Mouse (Mus musculus): Measurements from ENCODE around the gene Apaf1.

Gene Apaf1

DNA sequence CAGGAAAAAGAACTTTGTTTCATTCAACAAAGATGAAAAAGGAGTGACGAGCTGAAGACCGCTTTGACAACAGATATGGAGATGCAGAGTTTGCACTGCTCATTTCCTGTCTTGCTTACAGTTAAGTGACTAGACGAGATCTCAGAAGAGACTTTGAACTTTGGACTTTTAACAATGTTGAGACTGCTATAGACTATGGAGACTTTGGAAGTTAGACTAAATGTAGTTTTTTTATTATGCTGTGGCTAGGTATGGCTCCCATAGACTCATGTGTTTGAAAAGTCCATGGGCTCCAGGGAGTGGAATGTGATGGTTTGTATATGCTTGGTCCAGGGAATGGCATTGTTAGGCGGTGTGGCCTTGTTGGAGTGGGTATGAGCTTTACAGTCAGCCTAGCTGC is 100.8 kb downstream of the Apaf1 start:
- DNase-seq (ENCODE audit: low read depth, low spot score) = no peak

- no peak for DNase-seq (ENCODE audit: low read depth, low spot score)
These were observed 108.1 kb downstream of the Apaf1 start for GRCm38 (mm10) chr10:90974491-90974890.

DNA sequence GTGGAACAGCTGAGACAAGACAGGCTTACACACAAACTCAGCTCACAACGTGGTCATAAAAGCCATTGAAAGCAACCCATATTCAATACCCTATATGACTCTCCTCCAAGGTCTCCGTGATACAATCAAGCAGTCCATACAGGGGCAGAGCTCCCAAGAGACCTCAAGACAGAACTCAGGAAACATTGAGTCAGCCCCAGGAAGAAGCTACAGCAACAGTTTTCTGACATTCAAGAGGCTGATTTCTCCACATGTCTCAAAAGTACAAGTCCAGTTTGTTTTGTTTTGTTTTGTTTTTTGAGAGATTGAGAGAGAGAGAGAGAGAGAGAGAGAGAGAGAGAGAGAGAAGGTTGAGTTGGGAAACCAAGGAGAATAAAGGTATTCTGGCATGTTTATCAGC is 108.5 kb downstream of the Apaf1 start:
- no peak for DNase-seq (ENCODE audit: low read depth, low spot score)

GRCm38 (mm10) chr10:90970560-90970959 is 112.0 kb downstream of the Apaf1 start:
- no peak for DNase-seq (ENCODE audit: low read depth, low spot score)

GRCm38 (mm10) chr10:90969355-90970174 is 113.0 kb downstream of the Apaf1 start:
- no peak for DNase-seq (ENCODE audit: low read depth, low spot score)

DNA sequence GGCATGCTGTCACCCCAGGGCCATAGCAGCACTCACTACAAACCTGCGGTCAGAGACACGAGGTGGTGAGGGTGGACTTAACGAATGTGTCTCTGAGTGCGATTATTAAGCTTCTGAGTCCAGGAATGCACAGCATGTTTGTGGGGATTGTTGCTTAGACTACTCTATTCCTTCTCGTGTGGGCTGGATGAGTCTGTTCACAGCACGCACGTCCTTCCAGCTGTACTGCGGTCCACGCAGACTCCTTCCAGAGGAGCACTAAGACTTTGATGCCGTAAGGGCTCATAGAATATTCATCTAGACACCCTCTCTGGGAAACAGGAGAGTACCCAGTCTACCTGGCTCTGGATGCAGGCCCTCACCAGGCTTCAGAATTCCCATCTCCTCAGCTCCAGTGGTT is 114.3 kb downstream of the Apaf1 start:
- no peak for DNase-seq (ENCODE audit: low read depth, low spot score)

GRCm38 (mm10) chr10:90966821-90967220 is 115.7 kb downstream of the Apaf1 start:
- no peak for DNase-seq (ENCODE audit: low read depth, low spot score)

GRCm38 (mm10) chr10:90965671-90966315 is 116.8 kb downstream of the Apaf1 start:
- no peak for DNase-seq (ENCODE audit: low read depth, low spot score)

DNA sequence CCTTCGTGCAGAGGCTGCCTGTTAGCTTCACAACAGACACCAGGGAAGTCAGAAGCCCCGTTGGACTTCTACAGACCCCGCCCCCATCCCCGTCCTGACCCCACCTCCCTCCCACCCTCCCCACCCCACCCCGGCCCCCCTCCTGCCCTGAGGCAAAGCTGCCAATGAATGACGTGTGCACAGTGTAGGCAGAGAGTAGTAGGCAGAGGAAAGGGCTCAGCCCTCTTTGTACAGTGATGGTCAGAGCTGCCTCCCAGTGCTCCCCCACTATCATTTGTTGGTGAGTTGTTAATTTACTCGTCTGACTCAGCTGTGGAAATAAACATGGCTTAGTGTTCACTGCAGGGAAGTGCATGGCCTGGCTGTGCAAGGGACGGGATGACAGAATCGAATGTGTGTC is 118.1 kb downstream of the Apaf1 start:
- no peak for DNase-seq (ENCODE audit: low read depth, low spot score)

GRCm38 (mm10) chr10:90960374-90960773 is 122.2 kb downstream of the Apaf1 start:
- no peak for DNase-seq (ENCODE audit: low read depth, low spot score)

DNA sequence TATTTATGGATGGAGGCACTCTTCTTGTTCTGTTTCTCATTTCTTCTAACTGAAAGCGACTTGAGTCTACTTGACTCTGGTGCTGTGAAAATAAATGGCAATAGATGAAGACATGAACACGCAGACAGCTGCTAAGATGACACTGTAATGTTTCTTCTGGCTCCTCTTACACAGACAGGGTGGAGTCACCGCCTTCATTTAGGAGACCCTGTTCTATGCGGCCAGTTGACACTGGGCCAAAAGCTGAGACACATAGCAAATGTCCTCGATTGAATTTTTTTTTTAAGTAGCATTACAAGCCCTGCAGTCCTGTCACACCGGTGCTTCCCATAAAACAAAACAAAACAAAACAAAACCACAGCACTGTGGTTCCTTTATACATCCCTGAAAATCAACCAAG is 128.7 kb downstream of the Apaf1 start:
- no peak for DNase-seq (ENCODE audit: low read depth, low spot score)

DNA sequence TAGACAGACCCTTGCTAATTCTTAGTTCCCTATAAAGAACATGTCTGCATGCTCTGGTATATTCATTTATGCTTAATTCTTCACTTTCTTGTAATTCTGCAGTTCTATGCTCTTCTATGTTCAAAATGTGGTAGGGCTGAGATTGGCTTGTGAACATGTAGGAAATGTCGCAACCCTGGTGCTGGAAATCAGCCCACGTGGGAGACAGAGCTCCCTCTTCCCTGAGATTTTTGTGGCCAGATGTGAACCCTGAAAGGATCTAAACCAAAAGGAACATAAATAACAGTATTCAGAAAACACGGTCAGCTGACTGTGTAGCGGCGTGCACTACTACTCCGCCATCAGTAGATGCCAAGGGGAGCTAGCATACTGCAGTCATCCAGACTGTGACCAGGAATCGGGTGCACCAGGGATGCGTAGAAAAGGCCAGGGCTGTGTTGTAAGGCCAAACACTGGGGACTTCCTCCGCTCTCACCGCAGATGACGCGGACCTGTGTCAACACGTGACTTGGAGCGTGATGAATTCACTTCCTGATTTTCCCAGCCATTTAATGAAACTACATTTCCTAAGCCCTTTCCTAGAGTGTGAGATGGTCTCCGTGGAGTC is 129.4 kb downstream of the Apaf1 start:
- DNase-seq (ENCODE audit: low read depth, low spot score) = no peak

- no peak for DNase-seq (ENCODE audit: low read depth, low spot score)
These were observed 134.8 kb downstream of the Apaf1 start for GRCm38 (mm10) chr10:90947608-90948373.

DNA sequence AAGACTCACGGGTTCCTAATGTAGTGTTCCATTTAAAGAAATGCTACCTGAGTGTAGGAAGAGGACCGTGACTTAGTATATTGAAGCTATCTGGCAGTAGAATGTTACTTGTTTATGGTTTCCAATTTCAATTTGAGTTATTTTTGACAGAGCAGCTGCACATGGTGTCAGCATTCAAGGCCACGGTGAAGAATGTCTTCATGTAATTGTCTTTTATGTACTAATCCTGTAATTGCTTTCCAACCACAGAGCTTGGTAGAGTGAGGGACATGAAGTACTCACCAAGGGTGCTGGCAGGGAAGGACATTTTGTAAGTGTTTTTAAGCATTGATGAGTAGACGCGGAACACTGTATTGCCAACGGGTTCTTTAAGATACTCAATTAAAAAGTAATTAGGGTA is 135.5 kb downstream of the Apaf1 start:
- no peak for DNase-seq (ENCODE audit: low read depth, low spot score)

GRCm38 (mm10) chr10:90942001-90942700 is 140.4 kb downstream of the Apaf1 start:
- no peak for DNase-seq (ENCODE audit: low read depth, low spot score)

DNA sequence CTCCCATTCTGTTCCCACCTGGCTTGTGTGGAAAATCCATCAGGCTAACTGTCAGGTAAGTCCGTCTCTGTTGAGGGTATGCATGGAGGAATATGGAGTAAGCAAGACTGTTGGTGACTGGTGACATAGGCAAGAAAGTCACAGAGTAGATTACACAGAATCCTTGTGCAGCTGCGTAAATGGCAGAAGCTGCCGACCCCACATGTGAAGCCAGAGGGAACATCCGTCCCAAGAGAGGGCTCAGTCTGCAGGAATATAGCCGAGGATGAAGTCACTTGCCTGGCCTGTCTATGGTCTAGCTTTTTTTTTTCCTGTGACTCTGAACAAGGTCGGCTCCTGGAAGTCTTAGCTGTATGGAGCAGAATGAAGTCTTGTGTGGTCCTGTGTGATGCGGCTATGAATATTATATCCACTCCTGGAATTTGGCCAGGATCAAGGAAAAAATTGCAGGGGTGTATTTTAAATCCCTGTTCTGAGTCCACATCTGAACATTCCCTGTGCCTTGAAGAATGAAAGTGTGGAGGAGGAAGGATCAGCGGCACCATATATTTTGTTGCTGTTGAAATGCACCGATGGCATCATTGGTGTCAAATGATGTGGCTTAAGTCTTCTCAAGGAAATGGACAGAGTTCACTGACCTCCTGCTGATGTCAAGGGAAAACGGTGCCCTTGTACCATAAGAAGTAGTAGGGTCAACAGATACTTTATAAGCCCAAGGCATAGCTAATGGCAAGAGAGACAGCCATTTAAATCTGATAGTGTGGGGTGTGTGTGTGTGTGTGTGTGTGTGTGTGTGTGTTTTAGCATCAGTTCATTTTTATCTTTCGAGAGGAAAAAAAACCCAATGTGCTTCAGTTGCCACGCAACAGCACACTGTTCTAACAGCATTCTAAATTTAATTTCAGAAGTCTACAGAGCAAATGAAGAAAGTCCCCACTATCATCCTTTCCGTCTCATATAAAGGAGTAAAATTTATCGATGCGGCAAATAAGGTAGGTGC is 141.7 kb downstream of the Apaf1 start:
- DNase-seq (ENCODE audit: low read depth, low spot score) = no peak
